In genomic region chr7:35266666-35267065, GRCm38 (mm10) we compare ENCODE assay signal across 10 mouse cellular contexts. TPM values are rescaled to one million over a fixed set of nuclear protein-coding genes. Genes with fewer than 3 reads are reported as not detected.
DNase-seq lines count a peak whose midpoint lies in the region; ATAC-seq and TF ChIP-seq lines count a peak whose summit lies in the region.
"Had no signal": no experiment of that assay in that cellular context is flagged by ENCODE, and none has a peak within 500 bp of the region (broad histone marks: within the 10 kb centered on the region; RNA-seq: fewer than 3 reads in every experiment).

No protein-coding gene starts in this region.

- H3K36me3 ChIP-seq in heart, adult 2 months (ENCODE audit: control insufficient read depth, insufficient read depth, low read length), result no peaks in the 10 kb centered on the region
- H3K36me3 ChIP-seq in testis, adult 2 months (ENCODE audit: control insufficient read depth, insufficient read depth, low read length), result no peaks in the 10 kb centered on the region
- no peaks in the 10 kb centered on the region for H3K36me3 ChIP-seq in heart, embryonic 12.5 days
- H3K36me3 ChIP-seq: midbrain, embryonic 13.5 days had no signal

- H3K9ac ChIP-seq in heart, adult 2 months (ENCODE audit: low read depth, low read length), result no peak overlapping the region
- no peak overlapping the region for H3K9ac ChIP-seq in heart, embryonic 12.5 days
- H3K9ac ChIP-seq: midbrain, embryonic 13.5 days had no signal

- H3K4me1 ChIP-seq in heart, adult 2 months (ENCODE audit: control insufficient read depth, insufficient read depth, low read length), result peaks cover 2% of the 10 kb centered on the region; the same call in 1 of the 2 replicates
- no peaks in the 10 kb centered on the region; the same call in 1 of the 2 replicates for H3K4me1 ChIP-seq in bone marrow, adult 2 months (ENCODE audit: control insufficient read depth, insufficient read depth, low read length)
- H3K4me1 ChIP-seq in testis, adult 2 months (ENCODE audit: control insufficient read depth, insufficient read depth, low read length), result peaks cover 4% of the 10 kb centered on the region; the same call in 1 of the 2 replicates
- H3K4me1 ChIP-seq in heart, embryonic 12.5 days (replicated peaks), result peaks cover 2% of the 10 kb centered on the region; the same call in 1 of the 2 replicates

- H3K9me3 ChIP-seq in heart, embryonic 12.5 days (replicated peaks), result 0 out of 2 replicates have a peak, but pooled peaks cover 3% of the 10 kb centered on the region
- H3K9me3 ChIP-seq: midbrain, embryonic 13.5 days had no signal

- TF ChIP-seq POLR2A in heart, adult 2 months (IDR thresholded peaks at IDR 0.05; ENCODE audit: insufficient read depth, low read depth, low read length), result no peak
- no peak for TF ChIP-seq POLR2A in bone marrow, adult 2 months (IDR thresholded peaks at IDR 0.05; ENCODE audit: borderline replicate concordance, control insufficient read depth, low read depth, low read length)
- TF ChIP-seq POLR2A in testis, adult 2 months (IDR thresholded peaks at IDR 0.05; ENCODE audit: control insufficient read depth, low read depth, low read length), result no peak

- ATAC-seq in heart, embryonic 12.5 days (ENCODE audit: insufficient number of reproducible peaks, low FRiP score), result no peak
- ATAC-seq in megakaryocyte progenitor cell, adult 5-6 weeks (replicated peaks; ENCODE audit: poor library complexity), result no peak
- ATAC-seq: midbrain, embryonic 13.5 days had no signal

- H3K4me2 ChIP-seq in heart, embryonic 12.5 days, result no peak overlapping the region
- H3K4me2 ChIP-seq: midbrain, embryonic 13.5 days had no signal

- no peak overlapping the region for H3K27ac ChIP-seq in heart, adult 2 months
- H3K27ac ChIP-seq in bone marrow, adult 2 months (ENCODE audit: control insufficient read depth, insufficient read depth, low read depth, low read length, poor library complexity), result no peak overlapping the region
- H3K27ac ChIP-seq in testis, adult 2 months (ENCODE audit: control insufficient read depth, insufficient read depth, low read depth, low read length), result no peak overlapping the region
- no peak overlapping the region for H3K27ac ChIP-seq in heart, embryonic 12.5 days (ENCODE audit: poor library complexity, severe bottlenecking)
- H3K27ac ChIP-seq: midbrain, embryonic 13.5 days had no signal

- no peak for DNase-seq in heart, adult 2 months
- no peak for DNase-seq in heart, adult 11 months
- peak; percentile 19 for DNase-seq in lung, postnatal 10 days
- no peak for DNase-seq in lung, postnatal 14 days
- DNase-seq: adrenal gland, postnatal 36 days had no signal

- WGBS in heart, adult 2 months, result 69% methylated on average over 4 of the region's 4 CpGs
- WGBS in bone marrow, adult 2 months, result 73% methylated on average over 4 of the region's 4 CpGs
- WGBS in heart, embryonic 12.5 days, result 67% methylated on average over 4 of the region's 4 CpGs

- TF ChIP-seq EP300 in heart, adult 2 months (IDR thresholded peaks at IDR 0.05; ENCODE audit: insufficient read depth, low read depth, low read length), result no peak

- H3K27me3 ChIP-seq in heart, adult 2 months (ENCODE audit: control insufficient read depth, insufficient read depth, low read length), result no peaks in the 10 kb centered on the region
- H3K27me3 ChIP-seq in testis, adult 2 months (ENCODE audit: control insufficient read depth, insufficient read depth, low read length), result no peaks in the 10 kb centered on the region
- 0 out of 2 replicates have a peak, but pooled peaks cover 5% of the 10 kb centered on the region for H3K27me3 ChIP-seq in heart, embryonic 12.5 days (replicated peaks)
- H3K27me3 ChIP-seq: midbrain, embryonic 13.5 days had no signal

- no peaks in the 10 kb centered on the region for H3K79me2 ChIP-seq in heart, adult 2 months (replicated peaks; ENCODE audit: control insufficient read depth, insufficient read depth, low read length)

- TF ChIP-seq CTCF in heart, adult 2 months (IDR thresholded peaks at IDR 0.05), result peak; percentile 60
- peak; percentile 50 for TF ChIP-seq CTCF in bone marrow, adult 2 months (IDR thresholded peaks at IDR 0.05; ENCODE audit: control insufficient read depth, insufficient read depth, low read length)
- TF ChIP-seq CTCF in testis, adult 2 months (IDR thresholded peaks at IDR 0.05; ENCODE audit: control insufficient read depth, insufficient read depth, insufficient replicate concordance, low read depth, low read length), result peak; percentile 70; the same call in 1 of the 2 replicates

- H3K4me3 ChIP-seq in heart, adult 2 months, result no peak overlapping the region
- H3K4me3 ChIP-seq in bone marrow, adult 2 months (replicated peaks; ENCODE audit: control insufficient read depth, low read depth, low read length), result no peak overlapping the region
- no peak overlapping the region for H3K4me3 ChIP-seq in testis, adult 2 months (ENCODE audit: control insufficient read depth, low read depth, low read length)
- no peak overlapping the region for H3K4me3 ChIP-seq in heart, embryonic 12.5 days
- H3K4me3 ChIP-seq: midbrain, embryonic 13.5 days had no signal

- intact Hi-C loops in heart, adult 2 months (cut with DNase I), result loop anchor here (10.0 kb wide), 1 partner anchor 592 kb away; no protein-coding TSS in a partner anchor

RNA-seq across cellular contexts. Expression of gene Lrp3, which starts 51.4 kb away (rescaled TPM):
- 1 to 10 TPM; 6.7 to 7.4 TPM for total RNA-seq in heart, adult 2 months (2021)
- 9.4 and 10.7 TPM in 2 replicates for polyA plus RNA-seq in heart, adult 2 months (2012; rRNA removed)
- not detected in 2 replicates for polyA plus RNA-seq in bone marrow, adult 2 months (2011; ENCODE audit: insufficient read depth, insufficient read length, low replicate concordance, missing spikeins)
- polyA plus RNA-seq in testis, adult 2 months (2012; rRNA removed), result 0.67 and 0.70 TPM in 2 replicates
- 1.6 and 1.7 TPM in 2 replicates for polyA plus RNA-seq in heart, embryonic 12.5 days (2016; fragmentation: Nextera tagmentation; extraction: Ambion mirVana)
- not detected in 2 replicates for total RNA-seq in megakaryocyte progenitor cell, adult 5-6 weeks (2015)
- total RNA-seq in megakaryocyte progenitor cell, adult 5-6 weeks (2017), result not detected in 2 replicates

RNA-seq across cellular contexts. Expression of gene Gpatch1, which starts 51.6 kb away (rescaled TPM):
- 10 to 100 TPM; 11.6 to 12.5 TPM for total RNA-seq in heart, adult 2 months (2021)
- polyA plus RNA-seq in heart, adult 2 months (2012; rRNA removed), result 3.9 and 5.3 TPM in 2 replicates
- polyA plus RNA-seq in bone marrow, adult 2 months (2011; ENCODE audit: insufficient read depth, insufficient read length, low replicate concordance, missing spikeins), result 1.9 and 7.1 TPM in 2 replicates
- 2.3 and 3.0 TPM in 2 replicates for polyA plus RNA-seq in testis, adult 2 months (2012; rRNA removed)
- 12.5 and 13.3 TPM in 2 replicates for polyA plus RNA-seq in heart, embryonic 12.5 days (2016; fragmentation: Nextera tagmentation; extraction: Ambion mirVana)
- total RNA-seq in megakaryocyte progenitor cell, adult 5-6 weeks (2015), result 12.2 and 13.0 TPM in 2 replicates
- 14.0 and 17.2 TPM in 2 replicates for total RNA-seq in megakaryocyte progenitor cell, adult 5-6 weeks (2017)
